Mouse (Mus musculus) kidney, embryonic 15.5 days (tissue): Measurements from ENCODE around the gene Kcnh2. TPM values are rescaled to one million over a fixed set of nuclear protein-coding genes. Genes with fewer than 3 reads are reported as not detected.

Experiments used
- ATAC-seq: fragments of 200-750 bp; cut with Nextera tagmentation; replicated peaks from 2 replicates; pipeline ENCODE4 v1.8.0; 2017; ENCODE audit warnings: moderate TSS enrichment; ENCODE audit not compliant: low FRiP score
- H3K27ac ChIP-seq: fragments of 300-500 bp; sonication (generic); 2 replicates; pipeline ENCODE4 v1.5.1; 2015; ENCODE audit warnings: mild to moderate bottlenecking, inconsistent platforms
- H3K27me3 ChIP-seq: fragments of 300-500 bp; sonication (generic); 2 replicates; pipeline ENCODE4 v1.6.1; 2015; ENCODE audit warnings: inconsistent platforms
- H3K36me3 ChIP-seq: fragments of 300-500 bp; sonication (generic); 2 replicates; pipeline ENCODE4 v1.6.1; 2015; ENCODE audit warnings: inconsistent platforms
- H3K4me1 ChIP-seq: fragments of 300-500 bp; sonication (generic); 2 replicates; pipeline ENCODE4 v1.6.1; 2015; ENCODE audit warnings: inconsistent platforms
- H3K4me2 ChIP-seq: fragments of 300-500 bp; sonication (generic); 2 replicates; pipeline ENCODE4 v1.6.1; 2015; ENCODE audit warnings: moderate library complexity, mild to moderate bottlenecking, inconsistent platforms
- H3K4me3 ChIP-seq: fragments of 300-500 bp; sonication (generic); replicated peaks from 2 replicates; pipeline ENCODE4 v1.5.1; 2015; ENCODE audit warnings: mild to moderate bottlenecking, inconsistent platforms
- H3K9ac ChIP-seq: fragments of 300-500 bp; sonication (generic); 2 replicates; pipeline ENCODE4 v1.6.1; 2015; ENCODE audit warnings: mild to moderate bottlenecking, inconsistent platforms
- H3K9me3 ChIP-seq: fragments of 300-500 bp; sonication (generic); replicated peaks from 2 replicates; pipeline ENCODE4 v1.6.1; 2016; ENCODE audit warnings: inconsistent platforms
- WGBS: fragments of 180-500 bp; shearing (Covaris S2); methylation state at CpG from one replicate; pipeline ENCODE4 v1.1.7; 2015; ENCODE audit warnings: mixed read lengths; 5-methylcytosine and 5-hydroxymethylcytosine counted together
- polyA plus RNA-seq: library from polyadenylated mRNA; unstranded; fragments of >200 nt; fragmentation: Nextera tagmentation; extraction: Ambion mirVana; gene quantifications from 2 replicates; pipeline ENCODE4 v1.2.1, GENCODE M21; 2015

Kcnh2 gene
- polyA plus RNA-seq, 1 experiment from 2014 or later = 7.2 TPM

DNA sequence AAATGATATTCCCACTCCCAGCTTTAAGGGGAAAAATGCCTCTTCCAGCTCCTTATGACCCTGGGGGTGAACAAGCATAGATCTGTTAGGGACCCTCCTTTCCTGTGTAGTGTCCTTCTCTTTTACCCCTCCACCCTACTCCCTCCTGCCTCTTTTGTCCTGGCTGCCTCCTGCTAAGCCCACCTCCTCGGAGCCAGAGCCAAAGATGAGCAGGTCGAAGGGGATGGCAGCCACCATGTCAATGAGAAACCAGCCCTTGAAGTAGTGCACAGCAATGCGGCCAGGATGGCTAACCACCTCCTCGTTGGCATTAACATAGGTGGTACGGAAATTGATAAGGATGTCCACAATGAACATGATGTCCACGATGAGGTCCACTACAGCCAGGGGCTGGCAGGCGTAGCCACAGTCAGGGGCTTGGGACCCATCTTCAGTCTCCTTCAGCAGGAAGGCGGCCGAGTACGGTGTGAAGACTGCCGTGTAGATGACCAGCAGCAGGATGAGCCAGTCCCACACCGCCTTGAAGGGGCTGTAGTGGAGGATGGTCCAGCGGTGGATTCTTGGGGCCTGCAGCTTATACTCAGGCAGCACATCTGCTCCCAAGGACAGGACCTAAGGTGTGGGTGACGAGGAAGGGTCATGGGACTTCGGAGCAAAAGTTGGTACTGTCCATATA, 25.1 kb downstream of the Kcnh2 start:
- Histone ChIP-seq H3K4me2 (no peak overlapping the region), H3K27me3 (no peaks in the 10 kb centered on the region), H3K4me3 (no peak overlapping the region), H3K27ac (no peak overlapping the region), H3K9ac (no peak overlapping the region), H3K4me1 (peaks cover 51% of the 10 kb centered on the region), H3K9me3 (no peaks in the 10 kb centered on the region), H3K36me3 (peaks cover 30% of the 10 kb centered on the region)
- ATAC-seq = no peak
- 90% methylated on average over 15 of the region's 15 CpGs for whole genome bisulfite sequencing

DNA sequence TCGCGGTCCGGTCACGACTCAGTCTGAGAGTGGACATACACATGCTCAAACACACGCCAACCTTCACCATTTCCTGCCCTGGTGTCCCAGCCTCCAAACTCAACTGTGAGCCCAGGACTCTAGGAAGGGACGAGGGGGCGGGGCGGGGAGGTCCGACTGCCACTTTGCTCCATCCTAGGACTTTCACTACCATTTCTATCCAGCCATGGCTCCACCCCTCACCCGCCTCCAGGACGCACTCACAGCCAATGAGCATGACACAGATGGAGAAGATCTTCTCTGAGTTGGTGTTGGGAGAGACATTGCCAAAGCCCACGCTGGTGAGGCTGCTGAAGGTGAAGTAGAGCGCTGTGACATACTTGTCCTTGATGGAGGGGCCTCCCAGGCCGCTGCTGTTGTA, 26.2 kb downstream of the Kcnh2 start:
- no peaks in the 10 kb centered on the region for H3K27me3 ChIP-seq
- no peak overlapping the region for H3K4me2 ChIP-seq
- H3K9ac ChIP-seq = no peak overlapping the region
- ATAC-seq = no peak
- H3K9me3 ChIP-seq = no peaks in the 10 kb centered on the region
- H3K36me3 ChIP-seq = peaks cover 30% of the 10 kb centered on the region
- H3K4me1 ChIP-seq = peaks cover 59% of the 10 kb centered on the region
- H3K27ac ChIP-seq = no peak overlapping the region
- H3K4me3 ChIP-seq = no peak overlapping the region
- 52% methylated on average over 14 of the region's 14 CpGs for WGBS

DNA sequence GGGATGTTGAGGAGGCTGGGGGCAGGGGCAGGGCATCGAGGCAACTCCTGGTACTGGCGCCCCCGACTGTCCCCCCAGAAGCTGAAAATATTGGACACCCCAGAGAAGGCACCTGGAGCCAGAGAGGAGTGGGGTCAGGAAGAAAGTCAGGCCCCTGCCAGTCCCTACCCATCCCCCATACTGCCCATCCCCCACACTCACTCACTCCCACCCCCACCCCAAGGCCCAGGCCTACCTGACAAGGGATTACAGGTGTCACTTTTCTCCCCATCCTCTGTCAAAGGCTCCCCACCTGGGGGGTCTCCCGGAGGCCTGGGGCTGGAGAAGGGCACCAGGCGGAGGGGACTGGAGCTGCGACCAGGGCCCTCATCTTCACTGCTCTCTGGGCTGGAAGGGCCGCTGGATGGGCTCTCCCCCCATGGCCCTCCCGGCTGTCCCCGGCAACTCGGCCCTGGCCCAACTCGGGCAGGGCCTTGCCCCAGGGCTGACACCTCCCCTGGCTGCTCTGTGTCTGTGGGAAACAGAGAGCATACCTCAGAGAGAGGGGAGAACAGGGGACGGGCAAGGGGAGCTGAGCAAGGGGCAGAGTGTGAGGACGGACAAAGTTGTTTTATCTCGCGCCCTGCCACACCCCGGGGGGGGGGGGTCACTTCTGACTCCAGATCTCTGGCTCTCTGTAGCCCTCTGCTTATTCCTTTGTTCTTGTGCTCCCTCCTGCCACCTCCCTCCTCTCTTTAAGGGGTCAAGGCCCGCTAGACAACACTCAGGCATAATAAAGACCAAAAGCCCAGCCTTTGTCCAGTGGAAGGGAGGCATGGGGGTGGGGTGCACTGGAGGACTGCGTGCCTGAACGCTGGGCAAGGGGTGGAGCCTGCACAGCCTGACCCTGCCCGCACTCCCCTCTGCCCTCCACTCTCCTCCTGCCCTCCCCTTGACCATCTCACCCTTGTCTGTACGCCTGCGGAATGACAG, 29.4 kb downstream of the Kcnh2 start:
- H3K36me3 ChIP-seq = peaks cover 30% of the 10 kb centered on the region
- H3K9me3 ChIP-seq = no peaks in the 10 kb centered on the region
- H3K4me2 ChIP-seq = 0 out of 2 replicates have a peak overlapping the region, but pooled peaks have one; percentile 6
- 20% methylated on average over 22 of the region's 22 CpGs for WGBS
- no peak overlapping the region for H3K9ac ChIP-seq
- H3K4me3 ChIP-seq = no peak overlapping the region
- no peaks in the 10 kb centered on the region for H3K27me3 ChIP-seq
- H3K4me1 ChIP-seq = peaks cover 38% of the 10 kb centered on the region
- ATAC-seq = peak; percentile 40; the same call in 1 of the 2 replicates
- H3K27ac ChIP-seq = no peak overlapping the region

DNA sequence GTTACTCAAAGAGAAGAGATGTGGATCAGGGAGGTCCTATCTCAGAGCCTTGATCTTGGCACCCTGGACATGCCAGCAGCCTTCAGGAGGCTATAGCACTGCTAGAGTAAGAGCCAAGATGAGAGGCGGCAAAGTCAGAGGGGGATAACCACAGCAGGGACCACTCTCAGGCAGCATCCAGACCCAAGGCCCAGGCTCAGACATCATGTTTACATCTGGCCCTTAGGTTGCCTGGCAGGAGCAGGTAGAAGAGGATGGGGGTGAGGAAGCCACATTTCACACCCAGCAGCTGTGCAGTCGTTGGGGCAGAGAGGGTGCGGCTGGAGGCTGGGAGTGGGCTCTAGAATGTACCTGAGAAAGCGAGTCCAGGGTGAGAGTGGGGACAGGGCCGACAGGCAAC, 30.5 kb downstream of the Kcnh2 start:
- H3K4me2 ChIP-seq = no peak overlapping the region
- no peaks in the 10 kb centered on the region for H3K9me3 ChIP-seq
- H3K4me3 ChIP-seq = no peak overlapping the region
- ATAC-seq = no peak
- peaks cover 38% of the 10 kb centered on the region for H3K4me1 ChIP-seq
- H3K36me3 ChIP-seq = peaks cover 24% of the 10 kb centered on the region
- H3K27ac ChIP-seq = no peak overlapping the region
- no peaks in the 10 kb centered on the region for H3K27me3 ChIP-seq
- no peak overlapping the region for H3K9ac ChIP-seq
- WGBS = 60% methylated on average over 5 of the region's 5 CpGs

DNA sequence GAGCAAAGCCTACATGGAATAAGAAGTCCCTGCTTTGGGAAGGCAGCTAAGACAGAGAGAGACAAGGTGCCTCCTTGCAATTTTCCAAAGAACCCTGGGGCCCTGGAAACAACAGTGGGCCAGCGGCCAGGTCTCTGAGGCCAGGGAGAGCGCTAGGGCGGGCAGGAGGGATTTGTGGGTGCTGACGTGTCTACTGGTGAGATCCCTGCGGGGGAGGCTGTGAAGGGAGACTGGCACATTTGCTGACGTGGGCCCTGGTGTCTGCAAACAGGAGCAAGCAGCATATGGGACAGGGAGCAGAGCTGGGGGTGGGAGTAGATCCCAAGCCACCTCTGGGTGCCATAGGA, 31.0 kb downstream of the Kcnh2 start:
- Histone ChIP-seq H3K27ac (no peak overlapping the region), H3K36me3 (peaks cover 20% of the 10 kb centered on the region), H3K9ac (no peak overlapping the region), H3K4me1 (peaks cover 36% of the 10 kb centered on the region), H3K27me3 (no peaks in the 10 kb centered on the region), H3K4me3 (no peak overlapping the region), H3K4me2 (peak overlapping the region; percentile 38), H3K9me3 (no peaks in the 10 kb centered on the region)
- peak; percentile 6; the same call in 1 of the 2 replicates for ATAC-seq
- WGBS = 46% methylated on average over 6 of the region's 6 CpGs

DNA sequence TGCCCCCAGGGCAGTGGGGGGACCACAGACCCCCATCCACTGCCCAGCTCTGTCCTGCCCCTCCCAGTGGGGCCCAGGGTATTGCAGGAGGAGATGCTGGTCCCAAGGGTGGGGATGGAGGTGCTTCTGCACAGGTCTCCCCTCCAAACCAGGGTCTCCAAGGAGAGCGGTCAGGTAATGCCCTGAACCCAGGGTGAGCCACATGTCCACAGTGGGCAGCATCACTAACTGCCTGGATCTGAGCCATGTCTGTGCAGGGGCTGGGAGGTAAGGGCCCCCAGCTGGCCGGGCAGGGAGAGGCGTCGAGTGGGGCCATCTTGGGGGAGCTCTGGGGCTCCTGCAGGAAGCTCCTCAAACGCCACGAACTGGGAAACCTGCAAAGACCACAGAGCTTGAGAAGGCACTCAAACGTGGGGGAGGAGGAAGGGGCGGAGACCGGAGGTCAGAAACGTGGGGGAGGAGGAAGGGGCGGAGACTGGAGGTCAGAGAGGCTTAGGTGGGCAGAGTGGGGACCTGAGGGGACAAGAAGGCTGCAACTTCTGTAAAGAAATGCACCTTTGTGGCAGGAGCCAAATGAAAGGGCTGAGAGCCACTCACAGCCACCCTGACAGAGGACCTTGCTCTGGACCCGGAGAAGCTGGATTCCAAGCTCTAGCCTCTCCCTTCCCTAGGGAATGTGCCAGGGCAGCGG, 31.5 kb downstream of the Kcnh2 start:
- no peak overlapping the region for H3K27ac ChIP-seq
- no peaks in the 10 kb centered on the region for H3K9me3 ChIP-seq
- WGBS = 17% methylated on average over 13 of the region's 13 CpGs
- peak overlapping the region; percentile 38 for H3K4me2 ChIP-seq
- H3K9ac ChIP-seq = no peak overlapping the region
- H3K36me3 ChIP-seq = peaks cover 14% of the 10 kb centered on the region
- ATAC-seq = peak; percentile 40; the same call in 1 of the 2 replicates
- H3K27me3 ChIP-seq = no peaks in the 10 kb centered on the region
- H3K4me3 ChIP-seq = no peak overlapping the region
- peaks cover 33% of the 10 kb centered on the region for H3K4me1 ChIP-seq

DNA sequence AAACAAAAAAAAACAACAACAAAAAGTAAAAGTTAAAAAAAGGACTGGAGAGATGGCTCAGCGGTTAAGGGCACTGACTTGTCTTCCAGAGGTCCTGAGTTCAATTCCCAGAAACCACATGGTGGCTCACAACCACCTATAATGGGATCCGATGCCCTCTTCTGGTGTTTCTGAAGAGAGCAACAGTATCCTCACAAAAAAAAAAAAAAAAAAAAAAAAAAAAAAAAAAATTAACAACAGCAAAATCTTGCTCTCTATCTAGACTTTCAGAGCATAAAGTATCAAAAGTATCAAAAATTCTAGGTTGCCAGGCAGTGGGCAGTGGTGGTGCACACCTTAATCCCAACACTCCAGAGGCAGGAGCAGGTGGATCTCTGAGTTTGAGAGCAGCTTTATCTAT, 42.2 kb downstream of the Kcnh2 start:
- no peak for ATAC-seq
- no peak overlapping the region for H3K9ac ChIP-seq
- H3K36me3 ChIP-seq = no peaks in the 10 kb centered on the region
- H3K27ac ChIP-seq = no peak overlapping the region
- peaks cover 7% of the 10 kb centered on the region for H3K9me3 ChIP-seq
- H3K27me3 ChIP-seq = no peaks in the 10 kb centered on the region
- H3K4me3 ChIP-seq = no peak overlapping the region
- no peaks in the 10 kb centered on the region for H3K4me1 ChIP-seq
- no peak overlapping the region for H3K4me2 ChIP-seq
- WGBS = 85% methylated on average over 2 of the region's 2 CpGs

DNA sequence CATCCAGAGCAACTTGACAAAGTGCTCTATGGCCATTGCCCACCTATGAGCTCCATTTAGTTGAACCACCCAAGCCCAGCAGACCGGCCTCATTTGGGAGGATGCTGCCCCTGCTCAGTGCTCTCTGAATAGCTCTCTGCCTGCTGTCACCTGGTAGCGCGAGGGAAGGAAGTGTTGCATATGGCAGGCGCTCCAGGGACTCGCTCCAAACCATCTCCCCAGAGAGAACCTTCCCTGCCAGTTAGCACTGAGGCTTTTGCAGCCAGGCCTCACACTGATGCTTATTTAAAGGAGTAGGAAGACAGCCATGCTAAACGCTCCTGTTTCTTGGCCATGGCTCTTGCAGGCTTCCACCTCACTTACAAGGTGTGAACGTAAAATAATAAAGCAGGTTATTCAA, 42.8 kb downstream of the Kcnh2 start:
- H3K9me3 ChIP-seq = 0 out of 2 replicates have a peak, but pooled peaks cover 2% of the 10 kb centered on the region
- no peak overlapping the region for H3K27ac ChIP-seq
- H3K4me3 ChIP-seq = no peak overlapping the region
- H3K36me3 ChIP-seq = no peaks in the 10 kb centered on the region
- no peaks in the 10 kb centered on the region for H3K4me1 ChIP-seq
- no peak overlapping the region for H3K9ac ChIP-seq
- no peak overlapping the region for H3K4me2 ChIP-seq
- no peak for ATAC-seq
- no peaks in the 10 kb centered on the region for H3K27me3 ChIP-seq
- WGBS = 79% methylated on average over 7 of the region's 7 CpGs

DNA sequence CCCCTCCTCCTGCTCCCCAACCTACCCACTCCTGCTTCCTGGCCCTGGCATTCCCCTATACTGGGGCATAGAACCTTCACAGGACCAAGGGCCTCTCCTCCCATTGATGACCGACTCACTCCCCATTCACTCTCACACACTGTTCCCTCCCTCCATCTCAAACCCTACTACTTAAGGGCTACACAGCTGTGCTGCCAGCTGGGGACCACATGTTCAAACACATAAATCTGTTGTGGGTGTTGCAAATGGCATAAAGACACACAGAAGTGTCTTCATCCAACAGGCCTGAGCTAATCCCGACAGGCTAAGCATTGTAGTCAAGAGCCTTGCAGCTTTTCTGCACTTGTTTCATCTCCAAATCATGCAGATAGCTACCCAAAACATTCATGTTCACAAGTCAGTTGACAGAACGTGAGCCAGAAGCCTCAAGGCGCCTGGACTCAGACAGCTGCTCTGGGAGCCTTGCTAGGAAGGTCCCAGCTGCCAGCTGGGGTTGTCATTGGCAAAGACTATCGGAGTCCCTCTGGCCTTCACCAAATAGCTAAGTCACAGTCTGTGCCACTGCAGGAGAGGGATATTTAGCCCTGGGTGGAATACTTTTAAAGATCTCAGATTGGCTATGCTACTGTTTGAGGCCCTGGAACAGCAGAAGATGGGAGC, 44.2 kb downstream of the Kcnh2 start:
- no peak overlapping the region for H3K4me2 ChIP-seq
- no peak overlapping the region for H3K4me3 ChIP-seq
- H3K9me3 ChIP-seq = no peaks in the 10 kb centered on the region
- no peaks in the 10 kb centered on the region for H3K36me3 ChIP-seq
- no peak for ATAC-seq
- no peaks in the 10 kb centered on the region for H3K4me1 ChIP-seq
- H3K9ac ChIP-seq = no peak overlapping the region
- no peak overlapping the region for H3K27ac ChIP-seq
- H3K27me3 ChIP-seq = no peaks in the 10 kb centered on the region
- 68% methylated on average over 5 of the region's 5 CpGs for WGBS

DNA sequence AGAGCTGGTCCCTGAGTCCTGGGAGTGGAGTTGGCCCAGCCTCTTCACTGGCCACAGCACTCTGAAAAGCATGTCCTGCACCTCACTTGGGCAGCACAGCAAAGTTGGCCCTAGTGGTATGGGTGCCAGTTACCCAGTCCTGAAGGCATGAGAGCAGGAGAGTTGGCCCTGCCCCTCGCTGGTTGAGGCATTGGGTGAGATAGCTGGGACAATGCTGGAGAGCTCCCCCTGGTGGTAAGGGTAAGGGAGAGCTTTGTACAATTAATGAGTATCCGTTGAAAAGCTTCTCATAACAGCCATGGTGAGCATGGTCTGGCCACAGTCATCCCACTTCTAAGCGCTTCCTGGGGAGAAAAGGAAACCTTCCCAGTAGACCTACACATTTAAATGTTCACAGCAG, 48.2 kb downstream of the Kcnh2 start:
- Histone ChIP-seq H3K9ac (no peak overlapping the region), H3K4me3 (no peak overlapping the region), H3K4me2 (no peak overlapping the region), H3K27ac (no peak overlapping the region), H3K9me3 (no peaks in the 10 kb centered on the region), H3K27me3 (no peaks in the 10 kb centered on the region), H3K36me3 (no peaks in the 10 kb centered on the region), H3K4me1 (no peaks in the 10 kb centered on the region)
- 71% methylated on average over 3 of the region's 3 CpGs for WGBS
- ATAC-seq = no peak

DNA sequence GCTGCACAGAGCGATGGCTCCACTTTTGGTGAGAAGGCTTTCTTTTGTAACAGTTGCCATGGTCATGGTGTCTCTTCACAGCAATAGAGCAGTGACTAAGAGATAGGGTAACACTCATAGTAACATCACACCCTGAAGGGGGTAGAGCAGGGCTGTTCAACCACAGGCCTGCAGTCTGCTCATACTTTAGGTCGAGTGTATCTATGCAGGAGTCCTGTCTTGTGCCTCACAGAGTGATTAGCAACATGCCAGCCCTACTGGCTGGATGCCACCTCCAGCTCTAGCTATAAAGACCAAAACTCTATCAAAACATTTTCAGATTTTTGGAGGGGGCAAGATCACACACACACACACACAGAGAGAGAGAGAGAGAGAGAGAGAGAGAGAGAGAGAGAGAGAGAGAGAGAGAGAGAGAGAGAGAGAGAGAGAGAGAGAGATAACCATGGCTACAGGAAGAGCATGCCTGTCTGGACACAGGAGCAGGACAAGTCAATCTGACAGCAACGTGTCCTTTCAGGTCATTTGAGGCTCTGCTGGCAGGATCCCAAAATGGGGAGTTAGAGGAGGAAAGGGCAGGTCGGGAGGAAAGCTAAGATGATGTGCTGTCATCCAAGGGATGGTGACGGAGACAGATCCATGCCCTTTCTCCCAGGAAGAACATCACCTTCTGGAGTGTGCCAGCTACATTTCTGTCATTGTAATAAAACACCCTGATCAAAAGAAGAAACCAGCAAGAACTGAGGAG, 51.4 kb downstream of the Kcnh2 start:
- no peaks in the 10 kb centered on the region for H3K4me1 ChIP-seq
- no peaks in the 10 kb centered on the region for H3K36me3 ChIP-seq
- H3K9me3 ChIP-seq = no peaks in the 10 kb centered on the region
- no peak overlapping the region for H3K4me2 ChIP-seq
- H3K9ac ChIP-seq = no peak overlapping the region
- ATAC-seq = no peak
- WGBS = 47% methylated on average over 5 of the region's 5 CpGs
- H3K27me3 ChIP-seq = no peaks in the 10 kb centered on the region
- H3K27ac ChIP-seq = no peak overlapping the region
- H3K4me3 ChIP-seq = no peak overlapping the region
